Mouse (Mus musculus): ENCODE data around the gene Mfap3. TPM values are rescaled to one million over a fixed set of nuclear protein-coding genes. Genes with fewer than 3 reads are reported as not detected.

Mfap3 gene
- polyA plus RNA-seq, 1 experiment from 2014 or later, result 62.7 TPM

DNA sequence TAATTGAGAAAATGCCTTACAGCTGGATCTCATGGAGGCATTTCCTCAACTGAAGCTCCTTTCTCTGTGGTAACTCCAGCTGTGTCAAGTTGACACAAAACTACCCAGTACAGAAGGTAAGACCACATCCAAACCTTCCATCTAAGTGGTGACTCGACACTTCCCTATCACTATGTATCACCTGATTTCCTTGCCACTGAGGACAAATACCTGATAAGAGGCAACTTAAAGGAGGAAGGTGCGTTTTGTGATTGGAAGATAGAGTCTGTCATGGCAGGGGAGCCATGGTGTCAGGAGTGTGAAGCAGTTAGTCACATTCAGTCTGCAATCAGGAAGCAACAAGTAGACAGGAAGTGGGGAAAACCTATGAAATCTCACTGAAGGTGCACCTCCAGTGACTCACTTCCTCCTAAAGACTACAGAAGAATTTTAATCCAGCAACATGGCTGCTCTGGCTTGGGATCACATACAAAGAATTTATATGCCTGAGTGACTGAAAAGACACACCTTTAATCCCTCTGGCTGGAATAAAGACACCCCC, 50.6 kb downstream of the Mfap3 start:
- Histone ChIP-seq H3K4me1 (replicated peaks) (peaks cover 19% of the 10 kb centered on the region), H3K27ac (no peak overlapping the region), H3K9me3 (peaks cover 7% of the 10 kb centered on the region; the same call in 1 of the 2 replicates), H3K36me3 (no peaks in the 10 kb centered on the region), H3K4me3 (no peak overlapping the region), H3K4me2 (no peak overlapping the region), H3K9ac (no peak overlapping the region), H3K27me3 (no peaks in the 10 kb centered on the region)
- no peak for ATAC-seq (ENCODE audit: low FRiP score)
- WGBS, result 94% methylated on average over 2 of the region's 2 CpGs

DNA sequence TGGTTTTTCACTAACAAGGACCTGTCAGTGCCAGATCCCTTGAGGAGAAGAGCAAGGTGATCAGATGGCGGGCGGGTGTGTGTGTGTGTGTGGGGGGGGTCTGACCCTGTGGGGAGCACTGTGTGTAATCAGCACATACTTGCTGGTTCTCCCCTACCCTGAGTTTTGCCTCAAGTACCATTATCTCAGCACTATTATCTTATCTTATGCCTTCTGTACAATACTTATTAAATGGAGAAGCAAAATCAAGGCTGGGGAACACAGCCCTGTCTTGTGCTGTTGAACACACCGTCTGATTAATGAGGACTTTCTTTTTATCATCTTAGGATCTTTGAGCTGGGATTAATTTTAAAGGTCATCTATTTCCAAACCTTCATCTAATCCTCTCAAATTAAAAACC, 52.6 kb downstream of the Mfap3 start:
- Histone ChIP-seq H3K27ac (no peak overlapping the region), H3K4me3 (no peak overlapping the region), H3K9ac (no peak overlapping the region), H3K27me3 (no peaks in the 10 kb centered on the region), H3K36me3 (no peaks in the 10 kb centered on the region), H3K4me1 (replicated peaks) (peaks cover 19% of the 10 kb centered on the region), H3K9me3 (peaks cover 7% of the 10 kb centered on the region; the same call in 1 of the 2 replicates), H3K4me2 (no peak overlapping the region)
- no peak for ATAC-seq (ENCODE audit: low FRiP score)
- 91% methylated on average over 3 of the region's 3 CpGs for WGBS

DNA sequence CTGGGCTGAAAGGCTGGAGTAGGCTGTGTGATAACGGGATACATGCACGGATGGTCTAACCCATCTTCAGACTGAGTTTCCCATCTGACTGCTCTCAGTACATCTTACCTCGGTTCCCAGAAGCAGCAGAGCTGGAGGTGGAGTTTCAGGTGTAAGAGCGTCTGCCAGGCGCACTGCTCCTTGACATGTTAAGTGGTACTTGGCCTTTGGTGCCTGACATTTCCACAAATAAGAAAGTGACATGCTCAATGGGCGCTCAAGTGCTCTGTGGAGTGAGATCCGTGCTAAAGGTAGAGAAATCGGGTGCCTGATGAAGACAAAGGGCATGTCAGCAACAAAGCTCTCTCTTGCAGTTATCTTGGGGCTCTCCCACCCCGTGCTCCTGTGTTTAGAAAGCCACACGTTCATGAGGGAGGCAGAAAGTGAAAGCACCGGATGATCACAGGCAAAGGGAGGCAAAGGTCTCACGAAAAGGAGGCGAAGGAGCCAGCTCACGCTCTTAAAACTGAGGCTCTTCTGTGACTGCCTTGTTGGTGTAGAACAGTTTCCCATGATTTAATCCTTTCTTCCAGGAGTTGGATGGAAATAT, 55.3 kb downstream of the Mfap3 start:
- Histone ChIP-seq H3K36me3 (no peaks in the 10 kb centered on the region), H3K9me3 (peaks cover 7% of the 10 kb centered on the region; the same call in 1 of the 2 replicates), H3K4me1 (replicated peaks) (peaks cover 10% of the 10 kb centered on the region; the same call in 1 of the 2 replicates), H3K4me2 (no peak overlapping the region), H3K27me3 (no peaks in the 10 kb centered on the region), H3K27ac (no peak overlapping the region), H3K9ac (no peak overlapping the region), H3K4me3 (no peak overlapping the region)
- no peak for ATAC-seq (ENCODE audit: low FRiP score)
- WGBS, result 60% methylated on average over 14 of the region's 14 CpGs

DNA sequence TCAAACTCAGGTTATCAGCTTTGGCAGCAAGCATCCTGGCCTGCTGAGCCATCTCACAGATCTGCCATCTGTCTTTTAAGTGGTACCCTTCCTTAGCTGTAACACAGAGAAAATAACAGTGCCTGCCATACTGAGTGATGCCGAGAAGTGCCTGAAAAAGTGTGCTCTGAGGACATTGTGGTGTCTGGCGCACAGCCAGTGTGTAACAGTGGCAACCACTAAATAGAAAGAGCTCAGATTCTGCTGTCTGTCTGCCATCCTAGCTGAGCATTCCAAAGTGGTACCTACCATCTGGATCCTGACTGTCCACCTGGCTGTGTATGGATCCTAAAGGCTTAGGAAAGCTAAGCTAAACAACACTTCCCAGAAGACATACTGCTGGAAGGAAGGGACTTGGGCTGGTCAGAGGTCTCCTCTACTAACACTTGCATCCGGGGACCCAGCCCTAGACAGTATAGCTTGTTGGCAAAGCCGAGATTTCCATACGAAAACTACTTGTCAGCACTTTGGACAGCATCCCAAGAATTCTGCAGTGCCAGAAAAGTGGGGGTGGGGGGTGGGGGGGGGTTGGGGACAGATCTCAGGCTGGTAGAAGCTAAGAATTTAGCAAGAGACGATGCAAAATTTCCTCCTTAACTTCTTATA, 58.5 kb downstream of the Mfap3 start:
- H3K4me3 ChIP-seq, result no peak overlapping the region
- H3K4me1 ChIP-seq (replicated peaks), result peaks cover 10% of the 10 kb centered on the region; the same call in 1 of the 2 replicates
- no peak overlapping the region for H3K4me2 ChIP-seq
- H3K27ac ChIP-seq, result peak overlapping the region; percentile 1; the same call in 1 of the 2 replicates
- ATAC-seq (ENCODE audit: low FRiP score), result no peak
- no peaks in the 10 kb centered on the region for H3K27me3 ChIP-seq
- 78% methylated on average over 6 of the region's 6 CpGs for whole genome bisulfite sequencing
- H3K9me3 ChIP-seq, result no peaks in the 10 kb centered on the region
- H3K9ac ChIP-seq, result no peak overlapping the region
- no peaks in the 10 kb centered on the region for H3K36me3 ChIP-seq

DNA sequence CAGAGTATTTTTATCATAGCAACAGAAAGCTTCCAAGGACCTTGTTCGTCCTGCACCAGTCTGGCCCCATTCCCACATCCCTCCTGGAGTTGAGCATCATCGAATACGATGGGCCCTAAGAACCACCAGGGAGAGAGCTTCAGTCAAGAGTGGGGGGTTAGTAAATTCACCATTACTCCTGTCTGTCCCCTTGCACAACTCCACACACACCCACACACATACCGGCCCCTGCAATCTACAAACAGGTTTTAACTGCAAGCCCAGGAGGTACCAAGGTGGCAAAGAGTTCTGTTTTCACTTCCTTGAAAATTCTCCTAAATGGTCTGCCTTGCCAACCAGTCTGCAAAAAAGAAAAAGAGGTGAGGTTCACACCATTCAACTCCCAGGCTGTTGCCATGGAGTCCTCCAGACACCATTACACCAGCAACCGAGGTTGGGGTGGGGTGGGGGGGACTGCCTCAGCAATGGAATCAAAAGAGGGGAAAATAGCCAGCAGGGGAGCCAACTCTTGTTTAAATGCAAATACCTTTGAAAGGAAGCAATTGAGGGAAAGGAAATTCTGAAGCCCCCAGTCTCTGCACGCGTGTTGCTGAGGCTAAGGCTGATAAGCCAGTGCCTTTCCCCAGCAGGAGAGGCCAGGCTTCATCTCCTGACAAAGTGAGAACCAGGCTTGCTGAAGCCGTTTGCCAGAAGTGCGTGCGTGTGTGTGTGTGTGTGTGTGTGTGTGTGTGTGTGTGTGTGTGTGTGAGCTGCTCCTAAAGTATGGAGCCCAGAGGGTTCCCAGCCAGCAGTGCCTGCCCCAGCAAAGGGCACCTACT, 64.6 kb downstream of the Mfap3 start:
- H3K4me3 ChIP-seq, result no peak overlapping the region
- H3K9me3 ChIP-seq, result no peaks in the 10 kb centered on the region
- H3K27ac ChIP-seq, result peak overlapping the region; percentile 61
- no peak overlapping the region for H3K9ac ChIP-seq
- H3K27me3 ChIP-seq, result no peaks in the 10 kb centered on the region
- no peak overlapping the region for H3K4me2 ChIP-seq
- no peaks in the 10 kb centered on the region for H3K36me3 ChIP-seq
- H3K4me1 ChIP-seq (replicated peaks), result peaks cover 35% of the 10 kb centered on the region
- ATAC-seq (ENCODE audit: low FRiP score), result peak; percentile 89
- 9% methylated on average over 10 of the region's 10 CpGs for WGBS

Other genes with a start within 250 kb of the Mfap3 start
- gene Fam114a2, start within 50 bp of the Mfap3 start, polyA plus RNA-seq (2015; fragmentation: Nextera tagmentation; extraction: Ambion mirVana), result 92.7 and 94.9 TPM in 2 replicates
- 12.1 and 12.2 TPM in 2 replicates for gene Galnt10, start 126.8 kb downstream of the Mfap3 start, polyA plus RNA-seq (2015; fragmentation: Nextera tagmentation; extraction: Ambion mirVana)

Data from hindbrain, embryonic 13.5 days (tissue).